Mouse (Mus musculus) lung, embryonic 16.5 days (tissue): ENCODE data around the gene Thbd. TPM values are rescaled to one million over a fixed set of nuclear protein-coding genes. Genes with fewer than 3 reads are reported as not detected.

Experiments
- ATAC-seq: fragments of 200-750 bp; cut with Nextera tagmentation; 2 replicates; pipeline ENCODE4 v1.8.0; 2017; ENCODE audit warnings: low read depth, mild to moderate bottlenecking, moderate library complexity
- H3K27ac ChIP-seq: fragments of 300-500 bp; sonication (generic); 2 replicates; pipeline ENCODE4 v1.5.1; 2014; ENCODE audit warnings: mild to moderate bottlenecking, control low read depth, low read length
- H3K27me3 ChIP-seq: fragments of 300-500 bp; sonication (generic); 2 replicates; pipeline ENCODE4 v1.6.1; 2014; ENCODE audit warnings: low read depth, low read length, mixed read lengths; ENCODE audit not compliant: control insufficient read depth, insufficient read depth
- H3K36me3 ChIP-seq: fragments of 300-500 bp; sonication (generic); 2 replicates; pipeline ENCODE4 v1.6.1; 2014; ENCODE audit warnings: low read length; ENCODE audit not compliant: control insufficient read depth, insufficient read depth
- H3K4me1 ChIP-seq: fragments of 300-500 bp; sonication (generic); replicated peaks from 2 replicates; pipeline ENCODE4 v1.6.1; 2014; ENCODE audit warnings: low read length, mixed read lengths; ENCODE audit not compliant: control insufficient read depth, insufficient read depth
- H3K4me2 ChIP-seq: fragments of 300-500 bp; sonication (generic); 2 replicates; pipeline ENCODE4 v1.6.1; 2014; ENCODE audit warnings: low read depth, low read length, control low read depth
- H3K4me3 ChIP-seq: fragments of 300-500 bp; sonication (generic); 2 replicates; pipeline ENCODE4 v1.5.1; 2014; ENCODE audit warnings: mild to moderate bottlenecking, low read length, control low read depth
- H3K9ac ChIP-seq: fragments of 300-500 bp; sonication (generic); 2 replicates; pipeline ENCODE4 v1.6.1; 2014; ENCODE audit warnings: low read length, control low read depth
- H3K9me3 ChIP-seq: fragments of 300-500 bp; sonication (generic); 2 replicates; pipeline ENCODE4 v1.6.1; 2016; ENCODE audit warnings: low read length; ENCODE audit not compliant: control insufficient read depth
- WGBS: fragments of 180-500 bp; shearing (Covaris S2); extraction: QIAGEN DNeasy Blood & Tissue Kit; methylation state at CpG from one replicate; pipeline ENCODE4 v1.1.7; 2014; 5-methylcytosine and 5-hydroxymethylcytosine counted together
- polyA plus RNA-seq: library from polyadenylated mRNA; unstranded; fragments of >200 nt; fragmentation: Nextera tagmentation; extraction: Ambion mirVana; gene quantifications from 2 replicates; pipeline ENCODE4 v1.2.1, GENCODE M21; 2015

Thbd gene
- polyA plus RNA-seq, 1 experiment from 2014 or later = 109 TPM

- Histone ChIP-seq H3K27me3 (no peaks in the 10 kb centered on the region), H3K36me3 (no peaks in the 10 kb centered on the region), H3K9me3 (no peaks in the 10 kb centered on the region), H3K9ac (no peak overlapping the region), H3K4me1 (no peaks in the 10 kb centered on the region), H3K4me2 (no peak overlapping the region), H3K4me3 (no peak overlapping the region), H3K27ac (no peak overlapping the region)
- ATAC-seq = no peak
- 83% methylated on average over 1 of the region's 1 CpGs for WGBS
These were observed 50.8 kb downstream of the Thbd start for GRCm38 (mm10) chr2:148357145-148357544.

Other genes with a start within 250 kb of the Thbd start
- gene Sstr4, start 12.8 kb downstream of the Thbd start, polyA plus RNA-seq = 3.1 and 3.8 TPM in 2 replicates
- gene Cd93, start 35.4 kb upstream of the Thbd start, polyA plus RNA-seq = 38.3 and 40.2 TPM in 2 replicates